Mouse (Mus musculus): ENCODE measurements at regions not wholly inside any gene's neighbourhood (a gene's known extent, or its start where the extent isn't known, plus 50 kb on each side); places are given as distances from the start of the nearest gene placed in this dataset.

DNA sequence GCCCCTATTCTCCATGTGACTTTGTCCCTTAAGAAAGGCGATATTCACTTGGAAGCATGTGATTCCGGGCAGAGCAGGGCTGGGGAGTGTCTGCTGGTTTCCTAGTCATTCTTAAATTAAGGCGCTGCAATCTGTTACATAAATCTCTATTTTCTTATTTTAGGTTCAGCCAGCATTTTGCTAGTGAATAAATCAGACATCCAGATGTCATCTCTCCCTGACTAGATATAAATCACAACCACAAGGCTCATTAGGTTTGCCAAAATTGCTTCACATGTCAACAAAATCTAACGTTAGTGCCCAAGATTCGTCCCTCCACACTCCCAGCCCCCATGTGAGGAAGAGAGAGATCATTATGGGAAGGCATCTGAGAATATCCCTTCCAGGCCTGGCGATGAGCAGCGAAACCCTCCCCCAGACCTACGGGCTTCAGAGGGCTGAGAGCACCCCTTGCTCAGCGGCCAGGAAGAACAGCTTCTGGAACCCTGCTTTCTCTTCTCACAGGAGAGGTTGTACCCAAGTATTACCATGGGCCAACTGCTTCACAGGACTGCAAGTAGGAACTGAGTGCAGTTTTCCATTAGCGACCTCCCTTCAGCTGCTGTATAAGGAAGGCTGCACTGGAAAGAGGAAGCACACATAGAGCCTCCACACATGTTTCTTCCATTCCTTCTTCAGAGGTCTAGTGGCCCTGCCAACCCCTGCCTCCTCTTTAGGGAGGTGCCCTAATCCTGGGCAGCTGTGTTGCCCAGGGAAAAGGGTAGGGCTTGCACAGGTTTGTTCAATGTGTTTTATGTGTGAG lies 250.5 kb downstream of the Hivep2 start:
- 0 out of 2 replicates have a peak, but pooled peaks cover 6% of the 10 kb centered on the region for H3K4me1 ChIP-seq
- WGBS: 80% methylated on average over 10 of the region's 10 CpGs
- no peak overlapping the region for H3K27ac ChIP-seq
- no peaks in the 10 kb centered on the region for H3K36me3 ChIP-seq
- ATAC-seq (ENCODE audit: insufficient number of reproducible peaks, insufficient read depth, low FRiP score, low TSS enrichment): no peak
- no peaks in the 10 kb centered on the region for H3K27me3 ChIP-seq
- H3K9ac ChIP-seq: no peak overlapping the region
- H3K4me2 ChIP-seq (replicated peaks): no peak overlapping the region
- H3K9me3 ChIP-seq: no peaks in the 10 kb centered on the region
- no peak overlapping the region for H3K4me3 ChIP-seq

- WGBS: 87% methylated on average over 4 of the region's 4 CpGs
- no peak overlapping the region for H3K9ac ChIP-seq
- 0 out of 2 replicates have a peak, but pooled peaks cover 7% of the 10 kb centered on the region for H3K4me1 ChIP-seq
- no peak overlapping the region for H3K4me2 ChIP-seq (replicated peaks)
- H3K27ac ChIP-seq: no peak overlapping the region
- no peaks in the 10 kb centered on the region for H3K9me3 ChIP-seq
- H3K36me3 ChIP-seq: no peaks in the 10 kb centered on the region
- ATAC-seq (ENCODE audit: insufficient number of reproducible peaks, insufficient read depth, low FRiP score, low TSS enrichment): no peak
- no peaks in the 10 kb centered on the region for H3K27me3 ChIP-seq
- H3K4me3 ChIP-seq: no peak overlapping the region
These were observed 249.6 kb downstream of the Hivep2 start for GRCm38 (mm10) chr10:14215512-14215911.

- Histone ChIP-seq H3K36me3 (no peaks in the 10 kb centered on the region), H3K27ac (no peak overlapping the region), H3K9me3 (no peaks in the 10 kb centered on the region), H3K4me3 (no peak overlapping the region), H3K4me2 (replicated peaks) (no peak overlapping the region), H3K4me1 (0 out of 2 replicates have a peak, but pooled peaks cover 7% of the 10 kb centered on the region), H3K9ac (no peak overlapping the region), H3K27me3 (no peaks in the 10 kb centered on the region)
- ATAC-seq (ENCODE audit: insufficient number of reproducible peaks, insufficient read depth, low FRiP score, low TSS enrichment): no peak
- WGBS: 75% methylated on average over 5 of the region's 5 CpGs
These were observed 247.7 kb downstream of the Hivep2 start for GRCm38 (mm10) chr10:14213536-14213935.

DNA sequence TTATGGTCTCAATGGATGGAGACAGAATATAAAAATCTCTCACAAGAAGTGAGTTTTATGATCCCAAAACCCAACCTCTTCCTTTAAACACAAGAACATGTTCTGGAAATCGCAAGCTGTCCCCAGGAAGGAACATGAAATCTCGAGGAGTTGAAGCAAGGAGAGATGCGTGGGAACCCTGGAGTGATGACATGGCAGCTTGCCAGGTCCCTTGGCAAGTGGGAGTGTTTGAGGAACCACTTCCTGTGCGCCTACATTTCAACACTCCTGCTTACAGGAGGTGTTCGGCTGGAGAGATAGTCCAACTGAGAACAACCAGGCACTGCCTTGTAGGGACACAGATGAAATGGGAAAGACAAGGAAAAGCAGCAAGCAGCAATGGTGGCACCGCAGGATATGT lies 246.1 kb downstream of the Hivep2 start:
- H3K27ac ChIP-seq: no peak overlapping the region
- no peak for ATAC-seq (ENCODE audit: insufficient number of reproducible peaks, insufficient read depth, low FRiP score, low TSS enrichment)
- H3K9me3 ChIP-seq: no peaks in the 10 kb centered on the region

DNA sequence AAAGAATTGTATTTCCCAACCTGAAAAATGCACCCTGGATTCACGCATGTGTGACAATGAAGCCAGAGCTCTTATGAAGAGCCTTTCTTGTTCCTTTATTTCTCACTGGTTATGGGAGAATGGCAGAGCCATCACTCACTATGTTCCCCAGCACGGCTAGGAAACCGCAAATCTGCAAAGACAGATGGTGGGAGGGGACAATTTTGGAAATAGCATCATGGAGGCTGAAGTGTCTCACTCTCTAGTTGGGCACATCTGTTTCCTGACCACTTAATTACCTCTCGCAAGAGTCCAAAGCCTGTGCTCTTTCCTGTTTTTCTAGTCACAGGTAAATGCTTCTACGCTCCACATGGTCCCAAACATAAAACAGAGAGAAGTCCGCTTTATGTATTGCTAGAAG lies 245.6 kb downstream of the Hivep2 start:
- Histone ChIP-seq H3K9me3 (no peaks in the 10 kb centered on the region), H3K9ac (no peak overlapping the region), H3K4me1 (0 out of 2 replicates have a peak, but pooled peaks cover 7% of the 10 kb centered on the region), H3K4me2 (replicated peaks) (no peak overlapping the region), H3K36me3 (no peaks in the 10 kb centered on the region), H3K27me3 (no peaks in the 10 kb centered on the region), H3K4me3 (no peak overlapping the region), H3K27ac (no peak overlapping the region)
- 66% methylated on average over 6 of the region's 6 CpGs for WGBS
- ATAC-seq (ENCODE audit: insufficient number of reproducible peaks, insufficient read depth, low FRiP score, low TSS enrichment): no peak

More for the DNA sequence above, 246.1 kb downstream of the Hivep2 start:
- H3K4me3 ChIP-seq: no peak overlapping the region
- H3K4me2 ChIP-seq (replicated peaks): no peak overlapping the region
- H3K4me1 ChIP-seq: 0 out of 2 replicates have a peak, but pooled peaks cover 7% of the 10 kb centered on the region
- no peak overlapping the region for H3K9ac ChIP-seq
- 75% methylated on average over 6 of the region's 6 CpGs for WGBS
- H3K27me3 ChIP-seq: no peaks in the 10 kb centered on the region
- H3K36me3 ChIP-seq: no peaks in the 10 kb centered on the region

GRCm38 (mm10) chr10:14210445-14210844 lies 244.6 kb downstream of the Hivep2 start:
- no peaks in the 10 kb centered on the region for H3K36me3 ChIP-seq
- ATAC-seq (ENCODE audit: insufficient number of reproducible peaks, insufficient read depth, low FRiP score, low TSS enrichment): no peak
- 0 out of 2 replicates have a peak, but pooled peaks cover 7% of the 10 kb centered on the region for H3K4me1 ChIP-seq
- H3K27ac ChIP-seq: no peak overlapping the region
- H3K27me3 ChIP-seq: no peaks in the 10 kb centered on the region
- no peak overlapping the region for H3K4me3 ChIP-seq
- 84% methylated on average over 8 of the region's 8 CpGs for WGBS
- no peak overlapping the region for H3K4me2 ChIP-seq (replicated peaks)
- no peak overlapping the region for H3K9ac ChIP-seq
- H3K9me3 ChIP-seq: no peaks in the 10 kb centered on the region

DNA sequence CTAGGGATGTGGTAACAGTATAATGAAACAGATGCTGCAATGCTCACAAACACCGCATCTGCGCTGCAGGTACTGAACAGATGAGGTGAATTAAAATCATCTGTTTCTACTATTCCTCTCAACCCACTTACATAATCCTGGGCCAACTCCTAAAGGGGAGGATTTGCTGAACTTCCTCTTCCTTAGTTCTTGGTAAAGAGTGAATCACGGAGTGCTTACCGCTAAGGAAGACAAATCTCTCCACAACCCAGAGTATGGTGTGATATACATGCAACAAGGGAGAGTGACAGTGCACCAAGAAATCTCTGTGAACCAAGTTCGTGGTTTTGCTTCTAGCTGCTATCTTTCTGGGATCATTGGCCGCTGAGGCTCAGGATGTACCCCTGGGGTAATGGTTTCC lies 244.2 kb downstream of the Hivep2 start:
- H3K4me2 ChIP-seq (replicated peaks): no peak overlapping the region
- no peak for ATAC-seq (ENCODE audit: insufficient number of reproducible peaks, insufficient read depth, low FRiP score, low TSS enrichment)

DNA sequence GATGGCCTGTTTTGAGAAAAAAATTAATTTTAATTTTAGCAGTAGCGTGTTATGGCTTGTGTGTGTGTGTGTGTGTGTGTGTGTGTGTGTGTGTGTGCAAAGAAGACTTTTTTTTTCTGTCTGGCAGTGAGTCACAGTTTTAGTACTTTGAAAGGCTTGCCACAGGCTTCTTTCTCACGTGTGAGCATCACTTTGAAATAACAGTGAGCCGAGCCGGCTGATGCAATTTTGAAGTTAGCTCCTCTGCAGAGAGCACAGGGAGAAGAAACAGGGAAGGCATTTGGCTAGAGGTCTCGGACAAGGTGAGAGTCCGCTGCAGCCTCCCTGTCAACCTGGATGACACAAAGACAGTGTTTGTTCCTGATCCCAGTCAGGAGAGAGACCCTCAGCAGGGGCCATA lies 242.3 kb downstream of the Hivep2 start:
- 64% methylated on average over 6 of the region's 6 CpGs for WGBS
- Histone ChIP-seq H3K4me3 (no peak overlapping the region), H3K4me1 (0 out of 2 replicates have a peak, but pooled peaks cover 7% of the 10 kb centered on the region), H3K27me3 (no peaks in the 10 kb centered on the region), H3K9me3 (no peaks in the 10 kb centered on the region), H3K36me3 (no peaks in the 10 kb centered on the region), H3K4me2 (replicated peaks) (no peak overlapping the region), H3K9ac (no peak overlapping the region), H3K27ac (no peak overlapping the region)
- ATAC-seq (ENCODE audit: insufficient number of reproducible peaks, insufficient read depth, low FRiP score, low TSS enrichment): no peak

More for the DNA sequence above, 244.2 kb downstream of the Hivep2 start:
- WGBS: 59% methylated on average over 6 of the region's 6 CpGs
- Histone ChIP-seq H3K9me3 (no peaks in the 10 kb centered on the region), H3K4me3 (no peak overlapping the region), H3K36me3 (no peaks in the 10 kb centered on the region), H3K9ac (no peak overlapping the region), H3K27me3 (no peaks in the 10 kb centered on the region), H3K4me1 (0 out of 2 replicates have a peak, but pooled peaks cover 7% of the 10 kb centered on the region), H3K27ac (no peak overlapping the region)

DNA sequence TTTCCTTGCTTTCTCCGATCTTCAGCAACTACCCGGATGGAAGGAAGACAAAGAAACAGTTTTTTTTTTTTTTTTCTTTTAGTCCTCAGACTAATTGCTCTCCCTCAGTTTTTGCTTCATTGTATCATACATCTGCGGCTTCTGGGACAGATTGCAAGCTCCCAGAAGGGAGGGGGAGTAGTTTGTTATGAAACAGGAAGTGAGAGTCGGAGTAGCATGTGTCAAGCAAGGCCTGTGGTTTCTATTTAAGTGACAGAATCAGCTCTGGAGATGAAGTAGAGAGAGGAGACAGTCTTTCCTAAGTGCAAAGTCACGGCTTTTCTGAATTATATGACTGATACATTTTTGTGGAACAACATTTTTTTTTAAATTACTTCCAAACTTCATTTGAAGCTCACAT lies 241.7 kb downstream of the Hivep2 start:
- 40% methylated on average over 5 of the region's 5 CpGs for WGBS
- Histone ChIP-seq H3K4me2 (replicated peaks) (no peak overlapping the region), H3K36me3 (no peaks in the 10 kb centered on the region), H3K9me3 (no peaks in the 10 kb centered on the region), H3K27me3 (no peaks in the 10 kb centered on the region), H3K9ac (no peak overlapping the region), H3K4me1 (0 out of 2 replicates have a peak, but pooled peaks cover 7% of the 10 kb centered on the region), H3K27ac (no peak overlapping the region), H3K4me3 (no peak overlapping the region)
- ATAC-seq (ENCODE audit: insufficient number of reproducible peaks, insufficient read depth, low FRiP score, low TSS enrichment): no peak

- WGBS: 80% methylated on average over 5 of the region's 5 CpGs
- no peaks in the 10 kb centered on the region for H3K9me3 ChIP-seq
- no peaks in the 10 kb centered on the region for H3K27me3 ChIP-seq
- no peak overlapping the region for H3K4me3 ChIP-seq
- H3K27ac ChIP-seq: no peak overlapping the region
- H3K4me1 ChIP-seq: 0 out of 2 replicates have a peak, but pooled peaks cover 6% of the 10 kb centered on the region
- ATAC-seq (ENCODE audit: insufficient number of reproducible peaks, insufficient read depth, low FRiP score, low TSS enrichment): no peak
- no peak overlapping the region for H3K4me2 ChIP-seq (replicated peaks)
- H3K36me3 ChIP-seq: no peaks in the 10 kb centered on the region
- no peak overlapping the region for H3K9ac ChIP-seq
These were observed 241.2 kb downstream of the Hivep2 start for GRCm38 (mm10) chr10:14207051-14207570.

Data from embryonic facial prominence, embryonic 12.5 days (tissue).